8 mouse cellular contexts compared by ENCODE assay signal in the genomic region with DNA sequence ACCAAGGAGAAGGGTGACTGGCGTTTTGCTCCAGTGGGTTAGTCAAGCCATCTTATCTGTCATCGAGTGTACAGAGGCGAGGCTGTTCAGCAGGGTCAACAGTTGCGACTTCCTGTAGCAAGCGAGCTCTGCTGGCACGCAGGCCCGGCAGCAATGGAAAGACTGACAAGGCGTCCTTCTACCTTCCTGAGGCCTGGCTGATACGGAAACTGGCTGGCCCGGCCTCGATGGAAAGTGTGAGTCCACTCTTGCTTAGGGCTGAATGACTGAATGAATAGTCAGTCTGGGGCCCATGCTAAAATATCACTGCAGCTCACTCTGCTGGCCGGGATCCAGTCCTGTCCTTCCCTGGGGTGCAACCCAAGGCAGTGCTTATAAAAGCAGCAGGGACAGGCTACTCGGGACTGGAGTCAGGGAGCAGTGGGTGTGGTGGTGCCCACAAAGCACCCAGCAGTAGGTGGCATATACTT. TPM values are rescaled to one million over a fixed set of nuclear protein-coding genes. Genes with fewer than 3 reads are reported as not detected.
DNase-seq lines count a peak whose midpoint lies in the region; ATAC-seq and TF ChIP-seq lines count a peak whose summit lies in the region.

No protein-coding gene starts in this region.

- H3K27ac ChIP-seq in intestine, postnatal 0 days (ENCODE audit: low read depth, low read length) = no peak overlapping the region

- no peak overlapping the region for H3K4me2 ChIP-seq in intestine, postnatal 0 days (replicated peaks; ENCODE audit: low read depth)

- H3K9me3 ChIP-seq in intestine, postnatal 0 days (ENCODE audit: control insufficient read depth) = no peaks in the 10 kb centered on the region

- no peaks in the 10 kb centered on the region; the same call in 1 of the 2 replicates for H3K36me3 ChIP-seq in intestine, postnatal 0 days (ENCODE audit: control insufficient read depth, insufficient read depth)

- H3K4me1 ChIP-seq in intestine, postnatal 0 days (replicated peaks; ENCODE audit: control insufficient read depth, insufficient read depth, low read length) = 0 out of 2 replicates have a peak, but pooled peaks cover 3% of the 10 kb centered on the region

- H3K4me3 ChIP-seq in intestine, postnatal 0 days (ENCODE audit: low read depth, low read length) = no peak overlapping the region

- H3K27me3 ChIP-seq in intestine, postnatal 0 days (replicated peaks; ENCODE audit: control insufficient read depth, insufficient read depth, low read length) = no peaks in the 10 kb centered on the region

- intact Hi-C loops in left cerebral cortex, postnatal 10 days (cut with DNase I) = no loop called here

- peak; percentile 25 for DNase-seq in embryo, embryonic 11 days
- no peak for DNase-seq in embryo, embryonic 9.5 days (ENCODE audit: extremely low spot score)
- peak; percentile 59 for DNase-seq in gastrocnemius, postnatal 10 days
- peak; percentile 75 to 82 for DNase-seq in lung, adult 18-20 months
- DNase-seq in right cerebral cortex, adult 18-20 months = no peak
- DNase-seq in thymus, adult 18-20 months = no peak
- no peak for DNase-seq in left cerebral cortex, postnatal 10 days (ENCODE audit: extremely low spot score in 1 of 2, low spot score in 2 of 2)

- peak; percentile 42 for ATAC-seq in intestine, postnatal 0 days

- no peak overlapping the region for H3K9ac ChIP-seq in intestine, postnatal 0 days (ENCODE audit: low read depth, low read length)

- TF ChIP-seq CTCF in intestine, postnatal 0 days (IDR thresholded peaks at IDR 0.05; ENCODE audit: low read depth) = peak; percentile 57

- WGBS in intestine, postnatal 0 days = 32% methylated on average over 13 of the region's 13 CpGs

RNA-seq across cellular contexts. Expression of gene Rcan1, which starts 27.0 kb away (rescaled TPM):
- total RNA-seq in gastrocnemius, postnatal 10 days (2021) = 10 to 100 TPM; 45.3 to 51.6 TPM
- polyA plus RNA-seq in intestine, postnatal 0 days (2015; fragmentation: Nextera tagmentation; extraction: Ambion mirVana) = 52.0 and 86.5 TPM in 2 replicates
- total RNA-seq in left cerebral cortex, postnatal 10 days (2021) = 10 to 100 TPM; 49.3 to 53.5 TPM

RNA-seq across cellular contexts. Expression of gene Clic6, which starts 41.9 kb away (rescaled TPM):
- total RNA-seq in gastrocnemius, postnatal 10 days (2021) = under 1 TPM; 0.14 to 0.16 TPM
- polyA plus RNA-seq in intestine, postnatal 0 days (2015; fragmentation: Nextera tagmentation; extraction: Ambion mirVana) = 70.7 and 77.8 TPM in 2 replicates
- under 1 TPM; 0.53 to 0.77 TPM for total RNA-seq in left cerebral cortex, postnatal 10 days (2021)

Comparison
In these comparisons a context has a peak if more than half of its experiments do, and no peak if none do; other contexts are left out.
1. DNase-seq: peak in embryo, embryonic 11 days (single experiment), gastrocnemius, postnatal 10 days (single experiment) and lung, adult 18-20 months (2 of 2); none in embryo, embryonic 9.5 days (single experiment), right cerebral cortex, adult 18-20 months (single experiment), thymus, adult 18-20 months (0 of 2) and left cerebral cortex, postnatal 10 days (0 of 2).